Mouse (Mus musculus) MEL (cell line): ENCODE results near the gene Olfr820.

Experiments
- CTCF ChIP-seq, 3 experiments: IDR thresholded peaks in 2 of 3; conservative IDR thresholded peaks in 1 of 3; 2 replicates each; pipeline ENCODE4 v1.5.1; 2011 to 2012; ENCODE audit warnings: low read length in 3 of 3, low read depth in 2 of 3, mild to moderate bottlenecking in 2 of 3, improper control_type of control experiment in 1 of 3, inconsistent platforms in 1 of 3, mixed read lengths in 1 of 3, moderate library complexity in 1 of 3; ENCODE audit not compliant: control insufficient read depth in 1 of 3, insufficient read depth in 1 of 3, poor library complexity in 1 of 3, severe bottlenecking in 1 of 3
- POLR2A ChIP-seq, 2 experiments: IDR thresholded peaks; 2 replicates each; pipeline ENCODE4 v1.6.1; 2011 to 2012; ENCODE audit warnings: low read length in 2 of 2, mild to moderate bottlenecking in 2 of 2, control low read depth in 1 of 2, improper control_type of control experiment in 1 of 2, low read depth in 1 of 2, moderate library complexity in 1 of 2; ENCODE audit not compliant: control insufficient read depth in 1 of 2, insufficient read depth in 1 of 2, poor library complexity in 1 of 2
- SIN3A ChIP-seq: IDR thresholded peaks from 2 replicates; pipeline ENCODE4 v1.6.1; 2012; ENCODE audit warnings: low read length, improper control_type of control experiment, inconsistent platforms

DNA sequence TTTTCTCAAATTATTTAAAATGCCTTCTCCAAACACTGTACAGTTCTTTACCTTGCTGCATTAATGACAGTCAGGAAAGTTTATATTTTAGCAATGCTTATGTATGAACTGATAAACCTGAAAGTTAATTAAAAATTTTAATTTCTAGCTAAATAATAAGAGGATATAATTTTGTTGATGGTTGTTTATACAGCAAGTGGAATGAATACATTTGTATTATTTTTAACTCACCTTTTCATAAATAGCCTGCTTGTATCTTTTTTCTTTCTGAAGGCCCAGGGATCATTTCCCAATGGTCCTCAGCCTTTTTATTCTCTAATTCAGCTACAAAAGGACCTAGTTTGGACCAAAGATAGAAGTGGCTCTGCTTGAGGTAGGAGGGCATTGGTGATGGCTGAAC, at the start of gene Olfr820:
- TF ChIP-seq CTCF (IDR thresholded peaks at IDR 0.05 in 2 of 3, conservative IDR thresholded peaks at IDR 0.05 in 1 of 3; ENCODE audit: control insufficient read depth in 1 of 3, insufficient read depth in 1 of 3, low read depth in 2 of 3, low read length in 3 of 3, poor library complexity in 1 of 3, severe bottlenecking in 1 of 3) (no peak), SIN3A (no peak), POLR2A (IDR thresholded peaks at IDR 0.05; ENCODE audit: control insufficient read depth in 1 of 2, insufficient read depth in 1 of 2, low read depth in 1 of 2, low read length in 2 of 2, poor library complexity in 1 of 2) (no peak)
